Mouse (Mus musculus) embryonic facial prominence, embryonic 15.5 days (tissue): Measurements from ENCODE around the gene Rhox12. TPM values are rescaled to one million over a fixed set of nuclear protein-coding genes. Genes with fewer than 3 reads are reported as not detected.

Experiments
- ATAC-seq: fragments of 200-750 bp; cut with Nextera tagmentation; 2 replicates; pipeline ENCODE4 v1.8.0; 2017; ENCODE audit warnings: low read depth, moderate TSS enrichment; ENCODE audit not compliant: insufficient number of reproducible peaks, low FRiP score, low TSS enrichment
- H3K27ac ChIP-seq: fragments of 300-500 bp; sonication (generic); replicated peaks from 2 replicates; pipeline ENCODE4 v1.5.1; 2015; ENCODE audit warnings: mild to moderate bottlenecking, inconsistent platforms
- H3K27me3 ChIP-seq: fragments of 300-500 bp; sonication (generic); 2 replicates; pipeline ENCODE4 v1.6.1; 2015; ENCODE audit warnings: inconsistent platforms
- H3K36me3 ChIP-seq: fragments of 300-500 bp; sonication (generic); 2 replicates; pipeline ENCODE4 v1.6.1; 2015; ENCODE audit warnings: mild to moderate bottlenecking, inconsistent platforms
- H3K4me1 ChIP-seq: fragments of 300-500 bp; sonication (generic); 2 replicates; pipeline ENCODE4 v1.6.1; 2015; ENCODE audit warnings: inconsistent platforms
- H3K4me2 ChIP-seq: fragments of 300-500 bp; sonication (generic); replicated peaks from 2 replicates; pipeline ENCODE4 v1.6.1; 2015; ENCODE audit warnings: mild to moderate bottlenecking, inconsistent platforms
- H3K4me3 ChIP-seq: fragments of 300-500 bp; sonication (generic); replicated peaks from 2 replicates; pipeline ENCODE4 v1.5.1; 2015; ENCODE audit warnings: mild to moderate bottlenecking, inconsistent platforms
- H3K9ac ChIP-seq: fragments of 300-500 bp; sonication (generic); 2 replicates; pipeline ENCODE4 v1.6.1; 2015; ENCODE audit warnings: inconsistent platforms
- H3K9me3 ChIP-seq: fragments of 300-500 bp; sonication (generic); replicated peaks from 2 replicates; pipeline ENCODE4 v1.6.1; 2016; ENCODE audit warnings: inconsistent platforms
- WGBS: fragments of 180-500 bp; shearing (Covaris S2); methylation state at CpG from one replicate; pipeline ENCODE4 v1.1.7; 2015; 5-methylcytosine and 5-hydroxymethylcytosine counted together
- polyA plus RNA-seq: library from polyadenylated mRNA; unstranded; fragments of >200 nt; fragmentation: Nextera tagmentation; extraction: Ambion mirVana; gene quantifications from 2 replicates; pipeline ENCODE4 v1.2.1, GENCODE M21; 2015

Gene Rhox12
- not detected in 2 replicates for polyA plus RNA-seq

GRCm38 (mm10) chrX:38110807-38111206 is at the start of gene Rhox12:
Gene Rhox12 (minus strand): TSS chrX:38110907.
- Histone ChIP-seq H3K9me3 (no peaks in the 10 kb centered on the region), H3K36me3 (no peaks in the 10 kb centered on the region), H3K27ac (no peak within 1 kb of the TSS), H3K4me1 (no peaks in the 10 kb centered on the region), H3K27me3 (no peaks in the 10 kb centered on the region), H3K4me3 (no peak within 1 kb of the TSS), H3K4me2 (no peak within 1 kb of the TSS), H3K9ac (no peak within 1 kb of the TSS)
- no peak for ATAC-seq
- 67% methylated on average over 4 of the region's 4 CpGs for WGBS

DNA sequence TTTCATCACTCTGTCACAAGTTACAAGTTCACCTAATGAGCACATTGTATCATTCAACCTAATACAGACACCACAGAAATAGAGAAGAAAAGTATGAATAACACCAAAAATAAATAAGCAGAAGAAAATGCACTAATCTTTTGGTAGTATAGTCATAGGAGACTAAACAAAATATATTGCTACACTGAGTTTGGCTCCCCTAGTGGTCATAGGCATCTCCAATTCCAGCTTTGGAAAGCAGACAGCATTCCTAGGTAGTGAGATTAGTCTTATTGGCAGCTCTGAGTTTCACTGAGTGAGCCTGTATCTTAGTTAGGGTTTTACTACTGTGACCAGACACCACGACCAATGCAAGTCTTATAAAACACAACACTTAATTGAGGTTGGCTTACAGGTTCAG is 48.4 kb upstream of the Rhox12 start:
- H3K4me1 ChIP-seq: no peaks in the 10 kb centered on the region
- no peaks in the 10 kb centered on the region for H3K9me3 ChIP-seq
- ATAC-seq: no peak
- H3K9ac ChIP-seq: no peak overlapping the region
- H3K36me3 ChIP-seq: no peaks in the 10 kb centered on the region
- WGBS: 56% methylated on average over 1 of the region's 1 CpGs
- H3K4me2 ChIP-seq: no peak overlapping the region
- H3K4me3 ChIP-seq: no peak overlapping the region
- no peaks in the 10 kb centered on the region for H3K27me3 ChIP-seq
- no peak overlapping the region for H3K27ac ChIP-seq

- Histone ChIP-seq H3K9me3 (no peaks in the 10 kb centered on the region; the same call in 1 of the 2 replicates), H3K4me1 (no peaks in the 10 kb centered on the region), H3K36me3 (no peaks in the 10 kb centered on the region), H3K27me3 (no peaks in the 10 kb centered on the region), H3K4me3 (no peak overlapping the region), H3K27ac (no peak overlapping the region), H3K4me2 (no peak overlapping the region), H3K9ac (no peak overlapping the region)
- ATAC-seq: no peak
- whole genome bisulfite sequencing: 92% methylated on average over 29 of the region's 34 CpGs
Measured at GRCm38 (mm10) chrX:38121478-38121877, 10.8 kb upstream of the Rhox12 start.

DNA sequence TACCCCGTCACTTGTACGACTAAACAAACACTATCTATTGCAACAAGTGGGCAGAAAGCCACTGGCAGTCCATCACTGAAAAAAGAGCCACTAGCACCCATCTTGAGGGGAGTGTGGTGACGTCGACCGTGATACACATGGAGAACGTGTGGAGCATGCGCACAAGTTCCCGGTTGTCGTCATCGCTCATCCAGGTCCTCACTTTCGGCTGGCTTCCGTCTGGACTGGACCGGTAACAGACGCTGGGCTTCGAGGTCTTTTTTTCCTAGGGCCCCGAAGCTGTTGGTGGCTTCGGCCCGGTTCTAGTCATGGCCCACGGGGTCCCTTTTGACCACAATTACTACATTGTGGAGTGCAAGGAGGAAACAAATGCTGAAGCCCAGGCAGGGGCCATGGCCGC is 10.3 kb upstream of the Rhox12 start, which contains the start of gene Rhox13:
Rhox13 (plus strand) TSS at position 238 of the 400 bp plus-strand sequence.
- H3K9ac ChIP-seq: no peak within 1 kb of the TSS
- H3K36me3 ChIP-seq: no peaks in the 10 kb centered on the region
- H3K4me1 ChIP-seq: no peaks in the 10 kb centered on the region
- no peak for ATAC-seq
- H3K4me3 ChIP-seq: no peak within 1 kb of the TSS
- no peaks in the 10 kb centered on the region; the same call in 1 of the 2 replicates for H3K9me3 ChIP-seq
- no peak within 1 kb of the TSS for H3K27ac ChIP-seq
- H3K27me3 ChIP-seq: no peaks in the 10 kb centered on the region
- 96% methylated on average over 20 of the region's 20 CpGs for WGBS
- H3K4me2 ChIP-seq: no peak within 1 kb of the TSS

DNA sequence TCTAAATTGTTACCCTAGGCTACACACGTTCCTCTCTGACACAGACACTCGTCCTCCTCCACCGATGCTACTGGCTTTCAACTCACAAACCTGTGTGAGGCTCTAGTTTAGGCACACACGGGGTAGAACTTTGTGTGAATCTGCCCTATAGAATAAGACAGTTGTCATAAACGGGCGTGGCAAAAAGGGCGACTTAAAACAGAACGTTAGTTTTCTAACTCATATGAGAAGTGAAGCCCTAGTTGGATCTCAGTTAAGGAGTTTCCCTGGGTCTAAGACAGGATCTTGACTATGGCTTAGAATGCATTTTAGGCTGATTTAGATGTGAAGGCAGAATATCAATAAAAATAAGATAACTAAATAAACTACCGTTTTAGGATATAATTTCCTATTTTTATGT is 25.7 kb downstream of the Rhox12 start, which contains the start of gene Rhox11:
Rhox11 (minus strand) TSS at position 101 of the 400 bp plus-strand sequence.
- no peaks in the 10 kb centered on the region for H3K27me3 ChIP-seq
- 83% methylated on average over 9 of the region's 9 CpGs for WGBS
- no peak within 1 kb of the TSS for H3K27ac ChIP-seq
- H3K4me3 ChIP-seq: no peak within 1 kb of the TSS
- no peaks in the 10 kb centered on the region for H3K9me3 ChIP-seq
- no peak within 1 kb of the TSS for H3K4me2 ChIP-seq
- H3K36me3 ChIP-seq: no peaks in the 10 kb centered on the region
- no peak for ATAC-seq
- no peaks in the 10 kb centered on the region for H3K4me1 ChIP-seq
- no peak within 1 kb of the TSS for H3K9ac ChIP-seq

GRCm38 (mm10) chrX:38084226-38084625 is 26.5 kb downstream of the Rhox12 start:
- Histone ChIP-seq H3K4me1 (no peaks in the 10 kb centered on the region), H3K9ac (no peak overlapping the region), H3K36me3 (no peaks in the 10 kb centered on the region), H3K4me3 (no peak overlapping the region), H3K9me3 (no peaks in the 10 kb centered on the region), H3K27me3 (no peaks in the 10 kb centered on the region), H3K4me2 (no peak overlapping the region), H3K27ac (no peak overlapping the region)
- ATAC-seq: no peak
- WGBS: 21% methylated on average over 12 of the region's 12 CpGs

GRCm38 (mm10) chrX:38066175-38066574 is 44.5 kb downstream of the Rhox12 start, which contains the start of gene Rhox10:
Gene Rhox10 (plus strand): TSS chrX:38066475.
- Histone ChIP-seq H3K9ac (no peak within 1 kb of the TSS), H3K4me1 (no peaks in the 10 kb centered on the region), H3K27me3 (no peaks in the 10 kb centered on the region), H3K4me3 (no peak within 1 kb of the TSS), H3K9me3 (no peaks in the 10 kb centered on the region), H3K4me2 (no peak within 1 kb of the TSS), H3K36me3 (no peaks in the 10 kb centered on the region), H3K27ac (no peak within 1 kb of the TSS)
- WGBS: 85% methylated on average over 11 of the region's 11 CpGs
- no peak for ATAC-seq

GRCm38 (mm10) chrX:38061544-38061943 is 49.2 kb downstream of the Rhox12 start:
- Histone ChIP-seq H3K4me1 (no peaks in the 10 kb centered on the region), H3K36me3 (no peaks in the 10 kb centered on the region), H3K4me3 (no peak overlapping the region), H3K9ac (no peak overlapping the region), H3K9me3 (no peaks in the 10 kb centered on the region), H3K27ac (no peak overlapping the region), H3K4me2 (no peak overlapping the region), H3K27me3 (no peaks in the 10 kb centered on the region)
- WGBS: 0% methylated on average over 1 of the region's 1 CpGs
- ATAC-seq: no peak

Other genes starting within 250 kb of the Rhox12 start
- not detected in 2 replicates for gene Rhox8, start 232.0 kb downstream of the Rhox12 start, polyA plus RNA-seq
- not detected in 2 replicates for gene Rhox7b, start 213.7 kb downstream of the Rhox12 start, polyA plus RNA-seq
- gene Rhox9, start 209.1 kb downstream of the Rhox12 start, polyA plus RNA-seq: not detected in 2 replicates
- gene Btg1-ps1, start 92.1 kb downstream of the Rhox12 start, polyA plus RNA-seq: not detected in 2 replicates
- not detected in 2 replicates for gene Btg1-ps2, start 67.8 kb downstream of the Rhox12 start, polyA plus RNA-seq
- not detected in 2 replicates for gene Rhox10, start 44.4 kb downstream of the Rhox12 start, polyA plus RNA-seq
- not detected in 2 replicates for gene Rhox11, start 25.8 kb downstream of the Rhox12 start, polyA plus RNA-seq
- gene Rhox13, start 10.3 kb upstream of the Rhox12 start, polyA plus RNA-seq: not detected in 2 replicates
- gene Zbtb33, start 78.9 kb upstream of the Rhox12 start, polyA plus RNA-seq: 3.6 and 3.9 TPM in 2 replicates
- 34.7 and 36.1 TPM in 2 replicates for gene Tmem255a, start 141.5 kb upstream of the Rhox12 start, polyA plus RNA-seq
- gene Atp1b4, start 205.3 kb upstream of the Rhox12 start, polyA plus RNA-seq: 7.9 and 12.3 TPM in 2 replicates